Mouse (Mus musculus) lung, embryonic 14.5 days (tissue): ENCODE measurements around the gene Gm49661. TPM values are rescaled to one million over a fixed set of nuclear protein-coding genes. Genes with fewer than 3 reads are reported as not detected.
A peak's percentile ranks its signal among the peaks of the same experiment; 100 is the strongest.

Experiments
- ATAC-seq: fragments of 200-750 bp; cut with Nextera tagmentation; 2 replicates; pipeline ENCODE4 v1.8.0; 2017; ENCODE audit warnings: mild to moderate bottlenecking, moderate TSS enrichment, moderate library complexity; ENCODE audit not compliant: insufficient read depth
- DNase-seq: peaks from one replicate; pipeline ENCODE4 v3.0.0-alpha.2; 2015
- H3K27ac ChIP-seq: fragments of 300-500 bp; sonication (generic); 2 replicates; pipeline ENCODE4 v1.5.1; 2014; ENCODE audit warnings: low read depth, mild to moderate bottlenecking, moderate library complexity
- H3K27me3 ChIP-seq: fragments of 300-500 bp; sonication (generic); 2 replicates; pipeline ENCODE4 v1.6.1; 2014; ENCODE audit warnings: low read length, control low read depth; ENCODE audit not compliant: insufficient read depth
- H3K36me3 ChIP-seq: fragments of 300-500 bp; sonication (generic); 2 replicates; pipeline ENCODE4 v1.6.1; 2014; ENCODE audit warnings: control low read depth; ENCODE audit not compliant: insufficient read depth
- H3K4me1 ChIP-seq: fragments of 300-500 bp; sonication (generic); 2 replicates; pipeline ENCODE4 v1.6.1; 2014; ENCODE audit warnings: antibody characterized with exemption, control low read depth; ENCODE audit not compliant: insufficient read depth
- H3K4me2 ChIP-seq: fragments of 300-500 bp; sonication (generic); 2 replicates; pipeline ENCODE4 v1.6.1; 2014; ENCODE audit warnings: mild to moderate bottlenecking
- H3K4me3 ChIP-seq: fragments of 300-500 bp; sonication (generic); 2 replicates; pipeline ENCODE4 v1.5.1; 2014; ENCODE audit warnings: low read depth, low read length
- H3K9ac ChIP-seq: fragments of 300-500 bp; sonication (generic); 2 replicates; pipeline ENCODE4 v1.6.1; 2014
- H3K9me3 ChIP-seq: fragments of 300-500 bp; sonication (generic); 2 replicates; pipeline ENCODE4 v1.6.1; 2016; ENCODE audit warnings: low read depth, low read length, control low read depth
- CTCF ChIP-seq: IDR thresholded peaks from 2 replicates; pipeline ENCODE4 v1.5.1; 2016; ENCODE audit warnings: antibody characterized with exemption, low read depth
- WGBS: fragments of 180-500 bp; shearing (Covaris S2); extraction: QIAGEN DNeasy Blood & Tissue Kit; methylation state at CpG from one replicate; pipeline ENCODE4 v1.1.7; 2014; 5-methylcytosine and 5-hydroxymethylcytosine counted together
- microRNA-seq: library from miRNA; unstranded; fragments of <30 nt; microRNA quantifications from one replicate; pipeline ENCODE4, GENCODE M21; 2016; ENCODE audit warnings: borderline number of aligned reads
- polyA plus RNA-seq: library from polyadenylated mRNA; unstranded; fragments of >200 nt; fragmentation: Nextera tagmentation; extraction: Ambion mirVana; gene quantifications from 2 replicates; pipeline ENCODE4 v1.2.1, GENCODE M21; 2014

Gene Gm49661
- polyA plus RNA-seq, 1 experiment from 2014 or later, result not detected

- Histone ChIP-seq H3K4me2 (peak overlapping the region; percentile 70), H3K9ac (no peak overlapping the region; the same call in 1 of the 2 replicates), H3K4me1 (no peaks in the 10 kb centered on the region), H3K27me3 (peaks cover 22% of the 10 kb centered on the region; the same call in 1 of the 2 replicates), H3K36me3 (no peaks in the 10 kb centered on the region), H3K4me3 (peak overlapping the region; percentile 34), H3K9me3 (no peaks in the 10 kb centered on the region), H3K27ac (no peak overlapping the region)
- DNase-seq, result peak; percentile 88
- peak; percentile 89 for TF ChIP-seq CTCF
- WGBS, result 2% methylated on average over 52 of the region's 52 CpGs
- peak; percentile 85 for ATAC-seq
Measured at GRCm38 (mm10) chr8:84928456-84929306, 40.6 kb downstream of the Gm49661 start.

- no peaks in the 10 kb centered on the region for H3K4me1 ChIP-seq
- ATAC-seq (no peak), DNase-seq (no peak)
- no peak overlapping the region for H3K4me3 ChIP-seq
- H3K27ac ChIP-seq, result no peak overlapping the region
- no peak overlapping the region for H3K4me2 ChIP-seq
- H3K9me3 ChIP-seq, result no peaks in the 10 kb centered on the region
- no peak for TF ChIP-seq CTCF
- H3K27me3 ChIP-seq, result peaks cover 20% of the 10 kb centered on the region; the same call in 1 of the 2 replicates
- H3K36me3 ChIP-seq, result no peaks in the 10 kb centered on the region
- 60% methylated on average over 1 of the region's 1 CpGs for WGBS
- no peak overlapping the region for H3K9ac ChIP-seq
Measured at GRCm38 (mm10) chr8:84927513-84927912, 41.7 kb downstream of the Gm49661 start.

GRCm38 (mm10) chr8:84925557-84925956, 43.7 kb downstream of the Gm49661 start:
- no peak overlapping the region for H3K4me2 ChIP-seq
- no peak overlapping the region for H3K27ac ChIP-seq
- no peaks in the 10 kb centered on the region for H3K36me3 ChIP-seq
- no peak overlapping the region for H3K9ac ChIP-seq
- H3K4me3 ChIP-seq, result no peak overlapping the region
- ATAC-seq (no peak), DNase-seq (no peak)
- no peaks in the 10 kb centered on the region for H3K4me1 ChIP-seq
- H3K9me3 ChIP-seq, result no peaks in the 10 kb centered on the region
- H3K27me3 ChIP-seq, result peaks cover 17% of the 10 kb centered on the region; the same call in 1 of the 2 replicates
- WGBS, result 56% methylated on average over 7 of the region's 7 CpGs
- TF ChIP-seq CTCF, result no peak

- TF ChIP-seq CTCF, result no peak
- Histone ChIP-seq H3K36me3 (no peaks in the 10 kb centered on the region), H3K4me3 (no peak overlapping the region), H3K4me1 (no peaks in the 10 kb centered on the region), H3K27me3 (peaks cover 12% of the 10 kb centered on the region), H3K4me2 (no peak overlapping the region), H3K9ac (no peak overlapping the region), H3K27ac (no peak overlapping the region), H3K9me3 (no peaks in the 10 kb centered on the region)
- ATAC-seq (no peak), DNase-seq (no peak)
- 60% methylated on average over 2 of the region's 2 CpGs for WGBS
Measured at GRCm38 (mm10) chr8:84921596-84921995, 47.6 kb downstream of the Gm49661 start.

- no peak for TF ChIP-seq CTCF
- no peaks in the 10 kb centered on the region for H3K36me3 ChIP-seq
- no peaks in the 10 kb centered on the region for H3K4me1 ChIP-seq
- H3K4me3 ChIP-seq, result no peak overlapping the region
- 87% methylated on average over 15 of the region's 15 CpGs for WGBS
- ATAC-seq (no peak), DNase-seq (no peak)
- no peak overlapping the region for H3K4me2 ChIP-seq
- no peak overlapping the region for H3K27ac ChIP-seq
- peaks cover 17% of the 10 kb centered on the region for H3K27me3 ChIP-seq
- 0 out of 2 replicates have a peak, but pooled peaks cover 5% of the 10 kb centered on the region for H3K9me3 ChIP-seq
- H3K9ac ChIP-seq, result no peak overlapping the region
Measured at GRCm38 (mm10) chr8:84918646-84919045, 50.6 kb downstream of the Gm49661 start.

- H3K27me3 ChIP-seq, result peaks cover 25% of the 10 kb centered on the region
- no peak for DNase-seq
- no peak for TF ChIP-seq CTCF
- H3K9ac ChIP-seq, result no peak overlapping the region
- 30% methylated on average over 20 of the region's 20 CpGs for WGBS
- H3K27ac ChIP-seq, result no peak overlapping the region
- no peak overlapping the region for H3K4me3 ChIP-seq
- ATAC-seq, result no peak
- H3K4me1 ChIP-seq, result no peaks in the 10 kb centered on the region
- H3K4me2 ChIP-seq, result no peak overlapping the region
- H3K9me3 ChIP-seq, result 0 out of 2 replicates have a peak, but pooled peaks cover 5% of the 10 kb centered on the region
- H3K36me3 ChIP-seq, result no peaks in the 10 kb centered on the region
Measured at GRCm38 (mm10) chr8:84917781-84918180, 51.5 kb downstream of the Gm49661 start.

Small RNA genes lying within 50 kb of the gene (microRNA-seq; reads per million reads assigned to microRNA genes)
- not detected for gene Gm24197

Other genes starting within 250 kb of the Gm49661 start
- gene G430095P16Rik, start 246.4 kb downstream of the Gm49661 start, polyA plus RNA-seq, result 2.7 and 2.8 TPM in 2 replicates
- 42.3 and 44.1 TPM in 2 replicates for gene Nfix, start 169.1 kb downstream of the Gm49661 start, polyA plus RNA-seq
- 4.5 and 4.6 TPM in 2 replicates for gene Dand5, start 146.6 kb downstream of the Gm49661 start, polyA plus RNA-seq
- gene Gadd45gip1, start 137.9 kb downstream of the Gm49661 start, polyA plus RNA-seq, result 44.2 and 45.0 TPM in 2 replicates
- 118 and 123 TPM in 2 replicates for gene Rad23a, start 128.8 kb downstream of the Gm49661 start, polyA plus RNA-seq
- gene Calr, start 122.5 kb downstream of the Gm49661 start, polyA plus RNA-seq, result 886 and 920 TPM in 2 replicates
- gene Farsa, start 112.4 kb downstream of the Gm49661 start, polyA plus RNA-seq, result 92.9 and 103 TPM in 2 replicates
- 79.9 and 94.8 TPM in 2 replicates for gene Syce2, start 97.3 kb downstream of the Gm49661 start, polyA plus RNA-seq
- 28.1 and 30.4 TPM in 2 replicates for gene Gcdh, start 75.5 kb downstream of the Gm49661 start, polyA plus RNA-seq
- gene Klf1, start 67.5 kb downstream of the Gm49661 start, polyA plus RNA-seq, result 1.8 and 1.9 TPM in 2 replicates
- gene Dnase2a, start 60.9 kb downstream of the Gm49661 start, polyA plus RNA-seq, result 12.0 and 15.3 TPM in 2 replicates
- gene Mast1, start 32.1 kb downstream of the Gm49661 start, polyA plus RNA-seq, result 0.30 and 0.39 TPM in 2 replicates
- gene Rtbdn, start 22.4 kb downstream of the Gm49661 start, polyA plus RNA-seq, result not detected in 2 replicates
- 819 and 843 TPM in 2 replicates for gene Prdx2, start 154 bp upstream of the Gm49661 start, polyA plus RNA-seq
- gene Rnaseh2a, start 334 bp upstream of the Gm49661 start, polyA plus RNA-seq, result 117 and 121 TPM in 2 replicates
- gene Junb, start 9.3 kb upstream of the Gm49661 start, polyA plus RNA-seq, result 12.8 and 15.4 TPM in 2 replicates
- gene Hook2, start 21.2 kb upstream of the Gm49661 start, polyA plus RNA-seq, result 15.2 and 18.0 TPM in 2 replicates
- not detected in 2 replicates for gene Best2, start 45.1 kb upstream of the Gm49661 start, polyA plus RNA-seq
- 97.2 and 98.0 TPM in 2 replicates for gene Asna1, start 55.8 kb upstream of the Gm49661 start, polyA plus RNA-seq
- gene Trir, start 57.4 kb upstream of the Gm49661 start, polyA plus RNA-seq, result 153 and 156 TPM in 2 replicates
- 17.9 and 20.2 TPM in 2 replicates for gene Tnpo2, start 67.5 kb upstream of the Gm49661 start, polyA plus RNA-seq
- 23.1 and 23.7 TPM in 2 replicates for gene Fbxw9, start 90.6 kb upstream of the Gm49661 start, polyA plus RNA-seq
- 0.72 TPM in 1 of 2 replicates, not detected in the other for gene Gm5741, start 98.5 kb upstream of the Gm49661 start, polyA plus RNA-seq
- 60.3 and 61.5 TPM in 2 replicates for gene Dhps, start 102.3 kb upstream of the Gm49661 start, polyA plus RNA-seq
- 155 and 158 TPM in 2 replicates for gene Wdr83os, start 111.3 kb upstream of the Gm49661 start, polyA plus RNA-seq
- gene Wdr83, start 111.9 kb upstream of the Gm49661 start, polyA plus RNA-seq, result 42.9 and 45.3 TPM in 2 replicates
- 32.7 and 33.9 TPM in 2 replicates for gene Man2b1, start 113.8 kb upstream of the Gm49661 start, polyA plus RNA-seq
- gene Zfp791, start 153.7 kb upstream of the Gm49661 start, polyA plus RNA-seq, result 1.7 and 2.3 TPM in 2 replicates
- not detected in 2 replicates for gene Cks1brt, start 182.5 kb upstream of the Gm49661 start, polyA plus RNA-seq